Comparison of ENCODE assay signal across 20 mouse cellular contexts in the genomic region with DNA sequence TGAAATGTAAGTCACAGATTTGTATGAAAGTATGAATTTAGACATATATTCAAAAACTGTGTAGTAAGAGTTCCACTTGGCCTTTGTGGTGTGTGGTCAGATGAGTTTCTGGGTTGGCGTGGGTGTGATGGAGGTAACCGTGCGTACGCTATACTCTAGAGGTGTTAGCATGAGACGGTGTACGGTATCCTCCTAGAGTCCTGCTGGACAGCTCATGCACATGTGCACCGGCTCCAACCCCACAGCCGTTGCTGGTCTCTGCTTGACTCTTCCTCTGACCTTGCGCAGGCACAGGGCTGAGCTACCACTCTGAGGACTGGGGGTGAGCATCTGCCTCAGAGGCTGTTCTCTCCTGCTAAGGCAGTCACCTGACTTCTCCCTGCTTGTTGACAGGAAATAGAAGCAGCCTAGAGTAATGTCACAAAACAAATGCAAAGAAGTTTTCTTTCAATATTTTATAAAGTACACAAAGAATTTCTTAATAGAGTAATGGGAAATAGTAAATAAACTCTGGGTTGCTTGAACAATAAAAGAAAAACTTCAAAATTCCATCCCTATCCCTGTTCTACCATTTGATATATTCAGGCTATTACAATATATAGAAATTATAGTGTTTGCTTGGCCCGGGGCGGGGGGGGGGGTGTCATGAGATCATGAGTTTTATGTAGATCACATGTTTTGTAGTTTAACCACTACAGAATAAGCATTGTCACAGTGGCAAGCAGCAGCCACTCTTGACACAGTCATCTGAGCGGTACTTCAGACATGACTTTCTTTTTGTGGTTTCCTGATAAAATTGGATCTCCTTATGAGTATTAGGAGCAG.
A peak's percentile ranks its signal among the peaks of the same experiment; 100 is the strongest.
DNase-seq lines count a peak whose midpoint lies in the region; ATAC-seq and TF ChIP-seq lines count a peak whose summit lies in the region.
"Had no signal": no experiment of that assay in that cellular context is flagged by ENCODE, and none has a peak within 500 bp of the region (broad histone marks: within the 10 kb centered on the region; RNA-seq: fewer than 3 reads in every experiment).

No protein-coding gene starts in this region.

- no peak for TF ChIP-seq EP300 in lung, postnatal 0 days (IDR thresholded peaks at IDR 0.05)

- DNase-seq in lung, postnatal 0 days (ENCODE audit: low spot score) = peak; percentile 21
- no peak for DNase-seq in lung, postnatal 10 days
- no peak for DNase-seq in left cerebral cortex, adult 2 months (ENCODE audit: extremely low spot score in 1 of 2, low spot score in 2 of 2)
- no peak for DNase-seq in gastrocnemius, postnatal 25 days
- no peak for DNase-seq in cerebellum, adult 9-10 months
- DNase-seq: adrenal gland, postnatal 10 days; cerebellum, postnatal 10 days; embryo, embryonic 11 days; kidney, adult 18-20 months; kidney, postnatal 14 days; left cerebral cortex, postnatal 4 days; liver; liver, postnatal 0 days; right cerebral cortex, adult 18-20 months had no signal

- intact Hi-C loops in left cerebral cortex, adult 2 months (cut with DNase I) = no loop called here

- H3K4me1 ChIP-seq in lung, postnatal 0 days (ENCODE audit: insufficient read depth, low read depth, low read length) = no peaks in the 10 kb centered on the region

- WGBS in lung, postnatal 0 days = 86% methylated on average over 12 of the region's 12 CpGs

- TF ChIP-seq POLR2A in myocyte (IDR thresholded peaks at IDR 0.05; ENCODE audit: insufficient read length, low read depth) = no peak

- H3K79me2 ChIP-seq in myocyte (ENCODE audit: control insufficient read depth, insufficient read depth) = peaks cover 9% of the 10 kb centered on the region

- H3K9me3 ChIP-seq in lung, postnatal 0 days (ENCODE audit: low read length) = no peaks in the 10 kb centered on the region
- H3K9me3 ChIP-seq: heart, embryonic 13.5 days; neural tube, embryonic 13.5 days had no signal

- H3K36me3 ChIP-seq in lung, postnatal 0 days (ENCODE audit: insufficient read depth, low read length) = no peaks in the 10 kb centered on the region
- H3K36me3 ChIP-seq in myocyte (ENCODE audit: control insufficient read depth, insufficient read depth) = no peaks in the 10 kb centered on the region
- H3K36me3 ChIP-seq: neural tube, embryonic 13.5 days had no signal

- H3K4me3 ChIP-seq in lung, postnatal 0 days (ENCODE audit: low read depth, low read length) = no peak overlapping the region
- H3K4me3 ChIP-seq in myocyte = no peak overlapping the region
- H3K4me3 ChIP-seq in left cerebral cortex, adult 2 months = no peak overlapping the region
- H3K4me3 ChIP-seq: heart, embryonic 13.5 days; neural tube, embryonic 13.5 days had no signal

- TF ChIP-seq CTCF in lung, postnatal 0 days (IDR thresholded peaks at IDR 0.05) = no peak
- no peak for TF ChIP-seq CTCF in left cerebral cortex, adult 2 months (IDR thresholded peaks at IDR 0.05)

- H3K4me2 ChIP-seq in lung, postnatal 0 days (replicated peaks; ENCODE audit: low read depth, low read length) = no peak overlapping the region
- H3K4me2 ChIP-seq in myocyte (ENCODE audit: low read depth) = peak overlapping the region; percentile 39
- H3K4me2 ChIP-seq: heart, embryonic 13.5 days; midbrain, embryonic 11.5 days; neural tube, embryonic 13.5 days had no signal

- H3K27me3 ChIP-seq in lung, postnatal 0 days (replicated peaks; ENCODE audit: insufficient read depth, low read length) = no peaks in the 10 kb centered on the region
- H3K27me3 ChIP-seq in myocyte (ENCODE audit: control insufficient read depth, insufficient read depth, insufficient read length) = no peaks in the 10 kb centered on the region
- H3K27me3 ChIP-seq: heart, embryonic 13.5 days; neural tube, embryonic 13.5 days had no signal

- no peak overlapping the region for H3ac ChIP-seq in myocyte (ENCODE audit: control insufficient read depth, insufficient read length)

- no peak overlapping the region for H3K27ac ChIP-seq in lung, postnatal 0 days (ENCODE audit: low read length)
- no peak overlapping the region for H3K27ac ChIP-seq in left cerebral cortex, adult 2 months
- H3K27ac ChIP-seq: heart, embryonic 13.5 days; neural tube, embryonic 13.5 days had no signal

- ATAC-seq in lung, postnatal 0 days = peak; percentile 33; the same call in 1 of the 2 replicates
- ATAC-seq in hematopoietic stem cell, adult 5-6 weeks (replicated peaks in 1 of 2; ENCODE audit: insufficient read depth in 1 of 2, low FRiP score in 2 of 2, low TSS enrichment in 1 of 2, low read depth in 1 of 2, poor library complexity in 2 of 2, severe bottlenecking in 2 of 2) = peak; percentile 75 to 83
- ATAC-seq: hindbrain, embryonic 16.5 days; liver, postnatal 0 days had no signal

- H3K9ac ChIP-seq in lung, postnatal 0 days (replicated peaks; ENCODE audit: low read depth) = no peak overlapping the region
- H3K9ac ChIP-seq: heart, embryonic 13.5 days; liver, postnatal 0 days; neural tube, embryonic 13.5 days had no signal

TF ChIP-seq in myocyte, 11 proteins besides CTCF, POLR2A, EP300 and RAD21:
- TF ChIP-seq SRF (IDR thresholded peaks at IDR 0.05; ENCODE audit: control insufficient read depth, insufficient read length, low read depth) (no peak), MYOD1 (IDR thresholded peaks at IDR 0.05; ENCODE audit: control insufficient read depth in 1 of 3, insufficient read length in 2 of 3, low read depth in 2 of 3) (no peak), REST (IDR thresholded peaks at IDR 0.05; ENCODE audit: insufficient read depth, insufficient read length) (peak; percentile 59)
